Mouse (Mus musculus) bone marrow macrophage, adult 2 months (primary cell): Measurements from ENCODE around the gene Nbl1.

Experiments
- CTCF ChIP-seq: IDR thresholded peaks from 2 replicates; pipeline ENCODE4 v1.5.1; 2012; ENCODE audit warnings: low read depth, mild to moderate bottlenecking, low read length, moderate library complexity
- POLR2A ChIP-seq: IDR thresholded peaks from 2 replicates; pipeline ENCODE4 v1.6.1; 2012; ENCODE audit warnings: mild to moderate bottlenecking, low read depth, low read length, borderline replicate concordance

DNA sequence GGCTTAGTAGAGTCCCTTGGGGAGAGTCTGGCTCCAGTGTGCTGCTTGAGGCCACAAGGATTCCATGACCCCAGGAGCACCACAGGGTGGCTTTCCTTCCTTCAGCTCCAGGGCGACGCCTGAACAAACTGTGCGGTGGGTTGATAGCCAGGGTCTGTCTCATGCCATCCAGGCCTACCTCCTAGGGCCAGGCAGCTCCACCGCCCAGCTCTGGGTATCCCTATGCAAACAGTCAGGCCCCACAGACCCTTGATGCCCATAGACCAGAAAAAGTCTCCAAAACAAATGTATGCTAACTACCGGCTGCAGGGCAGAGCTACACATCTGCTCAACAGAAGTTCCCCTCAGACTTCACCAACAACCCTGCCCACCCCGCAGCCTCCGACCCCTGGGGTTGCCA is 1.7 kb downstream of the Nbl1 start:
- no peak for TF ChIP-seq CTCF
- TF ChIP-seq POLR2A: no peak
